Mouse (Mus musculus) ES-E14 (cell line): ENCODE results near the gene Akr1c14. TPM values are rescaled to one million over a fixed set of nuclear protein-coding genes. Genes with fewer than 3 reads are reported as not detected.
"Not testable (repeated sequence)": the region's sequence is repeated elsewhere in the genome, so short reads cannot be mapped to it uniquely, and the experiment has no call there.

ENCODE experiments used
- DNase-seq: peaks from one replicate; pipeline ENCODE4 v3.0.0-alpha.2; 2013; ENCODE audit warnings: low read depth, low spot score
- H3K27ac ChIP-seq: 2 replicates; pipeline ENCODE4 v1.5.1; 2012; ENCODE audit warnings: low read depth, mild to moderate bottlenecking, low read length, moderate library complexity, mixed read lengths; ENCODE audit not compliant: poor library complexity, insufficient read depth, severe bottlenecking
- H3K36me3 ChIP-seq: 2 replicates; pipeline ENCODE4 v1.6.1; 2012; ENCODE audit warnings: mild to moderate bottlenecking, low read length, moderate library complexity, mixed read lengths; ENCODE audit not compliant: control insufficient read depth, poor library complexity, insufficient read depth, severe bottlenecking
- H3K4me1 ChIP-seq, 2 experiments: fragments of 150-350 bp in 1 of 2; sonication (generic) in 1 of 2; 2 replicates each; pipeline ENCODE4 v1.6.1; 2012; ENCODE audit warnings: low read length in 2 of 2, mild to moderate bottlenecking in 1 of 2, mixed read lengths in 1 of 2; ENCODE audit not compliant: control insufficient read depth in 2 of 2, insufficient read depth in 2 of 2, poor library complexity in 1 of 2
- H3K4me3 ChIP-seq, 2 experiments: fragments of 150-350 bp in 1 of 2; sonication (generic) in 1 of 2; 2 replicates each; pipeline ENCODE4 v1.5.1; 2012; ENCODE audit warnings: low read length in 2 of 2, low read depth in 1 of 2, mild to moderate bottlenecking in 1 of 2, mixed read lengths in 1 of 2; ENCODE audit not compliant: insufficient read depth in 1 of 2, poor library complexity in 1 of 2, severe bottlenecking in 1 of 2
- H3K9ac ChIP-seq: 2 replicates; pipeline ENCODE4 v1.6.1; 2012; ENCODE audit warnings: low read depth, mild to moderate bottlenecking, low read length, mixed read lengths; ENCODE audit not compliant: poor library complexity, insufficient read depth, severe bottlenecking
- H3K9me3 ChIP-seq: fragments of 150-350 bp; sonication (generic); 2 replicates; pipeline ENCODE4 v1.6.1; 2012; ENCODE audit warnings: low read depth, mild to moderate bottlenecking, low read length; ENCODE audit not compliant: control insufficient read depth, insufficient read depth
- CHD2 ChIP-seq: IDR thresholded peaks from 2 replicates; pipeline ENCODE4 v1.6.1; 2014; ENCODE audit warnings: mild to moderate bottlenecking, low read depth, low read length, inconsistent platforms
- HCFC1 ChIP-seq: IDR thresholded peaks from 2 replicates; pipeline ENCODE4 v1.6.1; 2012; ENCODE audit warnings: low read length, inconsistent platforms, borderline replicate concordance; ENCODE audit not compliant: insufficient read depth
- MAFK ChIP-seq: IDR thresholded peaks from 2 replicates; pipeline ENCODE4 v1.6.1; 2014; ENCODE audit warnings: mild to moderate bottlenecking, low read depth, low read length, inconsistent platforms; ENCODE audit not compliant: insufficient read depth
- ZC3H11A ChIP-seq: IDR thresholded peaks from 2 replicates; pipeline ENCODE4 v1.6.1; 2012; ENCODE audit warnings: low read depth, mild to moderate bottlenecking, inconsistent platforms, low read length, borderline replicate concordance
- ZNF384 ChIP-seq: IDR thresholded peaks from 2 replicates; pipeline ENCODE4 v1.6.1; 2012; ENCODE audit warnings: low read depth, low read length, inconsistent platforms
- in situ Hi-C, 2 experiments: fragments of 600-800 bp; cut with MboI; formaldehyde crosslinking; loops; one replicate each; pipeline ENCODE4 v1.15.1; 2025; ENCODE audit warnings: low sequenced_read_pairs in 2 of 2, inconsistent platforms in 1 of 2; ENCODE audit not compliant: unreplicated experiment in 2 of 2
- total RNA-seq: library from RNA; depleted of rRNA; stranded (reverse); fragments of 300-350 nt; gene quantifications from 2 replicates; pipeline ENCODE4 v1.2.3, GENCODE M21; 2012

Akr1c14 gene
- total RNA-seq, 1 experiment, result 0.40 TPM

GRCm38 (mm10) chr13:4049655-4050054 lies 844 bp downstream of the Akr1c14 start:
- H3K9me3 ChIP-seq, result no peaks in the 10 kb centered on the region
- in situ Hi-C loops, result no loop called here
- no peak overlapping the region for H3K4me3 ChIP-seq
- H3K27ac ChIP-seq, result no peak overlapping the region
- no peak for DNase-seq
- H3K4me1 ChIP-seq, result no peaks in the 10 kb centered on the region
- no peak for TF ChIP-seq CHD2
- TF ChIP-seq MAFK, result no peak
- TF ChIP-seq HCFC1, result no peak
- TF ChIP-seq ZC3H11A, result no peak
- no peak for TF ChIP-seq ZNF384
- H3K9ac ChIP-seq, result no peak overlapping the region
- no peaks in the 10 kb centered on the region for H3K36me3 ChIP-seq

GRCm38 (mm10) chr13:4055450-4055849 lies 6.6 kb downstream of the Akr1c14 start:
- in situ Hi-C loops, result no loop called here
- TF ChIP-seq HCFC1, result no peak
- TF ChIP-seq CHD2, result peak; percentile 47; the same call in 1 of the 2 replicates
- no peak for TF ChIP-seq MAFK
- no peak for TF ChIP-seq ZNF384
- TF ChIP-seq ZC3H11A, result no peak

GRCm38 (mm10) chr13:4056211-4056610 lies 7.4 kb downstream of the Akr1c14 start:
- Histone ChIP-seq H3K27ac (no peak overlapping the region), H3K9ac (no peak overlapping the region), H3K36me3 (no peaks in the 10 kb centered on the region), H3K4me1 (peaks cover 0 to 2% of the 10 kb centered on the region in 2 experiments; a peak in 2 of 4 replicates), H3K4me3 (no peak overlapping the region), H3K9me3 (no peaks in the 10 kb centered on the region)
- no peak for TF ChIP-seq ZNF384
- TF ChIP-seq ZC3H11A, result no peak
- TF ChIP-seq HCFC1, result no peak
- no peak for TF ChIP-seq CHD2
- TF ChIP-seq MAFK, result no peak
- in situ Hi-C loops, result no loop called here
- DNase-seq, result no peak

More at GRCm38 (mm10) chr13:4055450-4055849, 6.6 kb downstream of the Akr1c14 start:
- H3K4me3 ChIP-seq, result no peak overlapping the region
- peaks cover 0 to 2% of the 10 kb centered on the region in 2 experiments; a peak in 2 of 4 replicates for H3K4me1 ChIP-seq
- no peak overlapping the region for H3K27ac ChIP-seq
- no peaks in the 10 kb centered on the region for H3K36me3 ChIP-seq
- peak; percentile 34 for DNase-seq
- H3K9ac ChIP-seq, result no peak overlapping the region
- no peaks in the 10 kb centered on the region for H3K9me3 ChIP-seq

GRCm38 (mm10) chr13:4058239-4058638 lies 9.4 kb downstream of the Akr1c14 start:
- H3K9ac ChIP-seq, H3K4me1 ChIP-seq, H3K9me3 ChIP-seq, in situ Hi-C loops, H3K4me3 ChIP-seq, H3K27ac ChIP-seq, H3K36me3 ChIP-seq, DNase-seq: not testable (repeated sequence)

GRCm38 (mm10) chr13:4059363-4059762 lies 10.6 kb downstream of the Akr1c14 start:
- Histone ChIP-seq H3K36me3 (no peaks in the 10 kb centered on the region), H3K27ac (no peak overlapping the region), H3K9me3 (no peaks in the 10 kb centered on the region), H3K9ac (no peak overlapping the region), H3K4me1 (peaks cover 0 to 2% of the 10 kb centered on the region in 2 experiments; a peak in 2 of 4 replicates), H3K4me3 (no peak overlapping the region)
- in situ Hi-C loops, result no loop called here
- TF ChIP-seq ZC3H11A, result no peak
- no peak for DNase-seq
